Mouse (Mus musculus) lung, embryonic 14.5 days (tissue): ENCODE measurements around the gene Stat1. TPM values are rescaled to one million over a fixed set of nuclear protein-coding genes. Genes with fewer than 3 reads are reported as not detected.

Source experiments
- ATAC-seq: fragments of 200-750 bp; cut with Nextera tagmentation; 2 replicates; pipeline ENCODE4 v1.8.0; 2017; ENCODE audit warnings: mild to moderate bottlenecking, moderate TSS enrichment, moderate library complexity; ENCODE audit not compliant: insufficient read depth
- DNase-seq: peaks from one replicate; pipeline ENCODE4 v3.0.0-alpha.2; 2015
- H3K27ac ChIP-seq: fragments of 300-500 bp; sonication (generic); 2 replicates; pipeline ENCODE4 v1.5.1; 2014; ENCODE audit warnings: low read depth, mild to moderate bottlenecking, moderate library complexity
- H3K27me3 ChIP-seq: fragments of 300-500 bp; sonication (generic); 2 replicates; pipeline ENCODE4 v1.6.1; 2014; ENCODE audit warnings: low read length, control low read depth; ENCODE audit not compliant: insufficient read depth
- H3K36me3 ChIP-seq: fragments of 300-500 bp; sonication (generic); 2 replicates; pipeline ENCODE4 v1.6.1; 2014; ENCODE audit warnings: control low read depth; ENCODE audit not compliant: insufficient read depth
- H3K4me1 ChIP-seq: fragments of 300-500 bp; sonication (generic); 2 replicates; pipeline ENCODE4 v1.6.1; 2014; ENCODE audit warnings: antibody characterized with exemption, control low read depth; ENCODE audit not compliant: insufficient read depth
- H3K4me2 ChIP-seq: fragments of 300-500 bp; sonication (generic); 2 replicates; pipeline ENCODE4 v1.6.1; 2014; ENCODE audit warnings: mild to moderate bottlenecking
- H3K4me3 ChIP-seq: fragments of 300-500 bp; sonication (generic); 2 replicates; pipeline ENCODE4 v1.5.1; 2014; ENCODE audit warnings: low read depth, low read length
- H3K9ac ChIP-seq: fragments of 300-500 bp; sonication (generic); 2 replicates; pipeline ENCODE4 v1.6.1; 2014
- H3K9me3 ChIP-seq: fragments of 300-500 bp; sonication (generic); 2 replicates; pipeline ENCODE4 v1.6.1; 2016; ENCODE audit warnings: low read depth, low read length, control low read depth
- CTCF ChIP-seq: IDR thresholded peaks from 2 replicates; pipeline ENCODE4 v1.5.1; 2016; ENCODE audit warnings: antibody characterized with exemption, low read depth
- WGBS: fragments of 180-500 bp; shearing (Covaris S2); extraction: QIAGEN DNeasy Blood & Tissue Kit; methylation state at CpG from one replicate; pipeline ENCODE4 v1.1.7; 2014; 5-methylcytosine and 5-hydroxymethylcytosine counted together
- polyA plus RNA-seq: library from polyadenylated mRNA; unstranded; fragments of >200 nt; fragmentation: Nextera tagmentation; extraction: Ambion mirVana; gene quantifications from 2 replicates; pipeline ENCODE4 v1.2.1, GENCODE M21; 2014

Stat1 gene
- polyA plus RNA-seq, 1 experiment from 2014 or later: 21.4 TPM

GRCm38 (mm10) chr1:52175321-52175720 lies 56.1 kb downstream of the Stat1 start:
- no peaks in the 10 kb centered on the region for H3K36me3 ChIP-seq
- 66% methylated on average over 5 of the region's 5 CpGs for WGBS
- no peak for ATAC-seq

DNA sequence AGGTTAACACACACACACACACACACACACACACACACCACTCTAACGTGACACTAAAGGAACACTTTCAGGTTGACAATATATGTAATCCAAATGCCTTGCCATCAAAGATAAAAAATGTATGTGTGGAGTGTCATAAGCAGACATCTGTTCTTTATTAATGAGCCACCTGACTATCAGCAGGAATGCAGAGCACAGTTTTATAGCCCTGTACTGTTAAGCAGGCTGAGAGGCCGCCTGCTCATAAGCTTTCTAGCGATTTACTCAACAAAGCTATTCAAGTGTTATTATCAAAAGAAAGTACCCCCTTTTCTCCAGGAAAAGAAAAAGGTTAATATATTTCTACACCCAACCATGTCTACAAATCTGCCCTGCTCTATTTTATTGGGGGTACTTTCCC lies 56.7 kb downstream of the Stat1 start:
- WGBS: 68% methylated on average over 3 of the region's 3 CpGs
- Histone ChIP-seq H3K36me3 (no peaks in the 10 kb centered on the region), H3K27ac (no peak overlapping the region), H3K4me3 (no peak overlapping the region), H3K27me3 (no peaks in the 10 kb centered on the region), H3K9ac (no peak overlapping the region), H3K4me2 (no peak overlapping the region), H3K4me1 (no peaks in the 10 kb centered on the region), H3K9me3 (no peaks in the 10 kb centered on the region)
- no peak for ATAC-seq
- no peak for TF ChIP-seq CTCF
- no peak for DNase-seq

More at GRCm38 (mm10) chr1:52175321-52175720, 56.1 kb downstream of the Stat1 start:
- H3K27ac ChIP-seq: no peak overlapping the region
- no peaks in the 10 kb centered on the region for H3K27me3 ChIP-seq
- H3K4me1 ChIP-seq: no peaks in the 10 kb centered on the region
- DNase-seq: no peak
- no peak for TF ChIP-seq CTCF
- no peak overlapping the region for H3K4me3 ChIP-seq
- no peak overlapping the region for H3K4me2 ChIP-seq
- H3K9me3 ChIP-seq: no peaks in the 10 kb centered on the region
- H3K9ac ChIP-seq: no peak overlapping the region

DNA sequence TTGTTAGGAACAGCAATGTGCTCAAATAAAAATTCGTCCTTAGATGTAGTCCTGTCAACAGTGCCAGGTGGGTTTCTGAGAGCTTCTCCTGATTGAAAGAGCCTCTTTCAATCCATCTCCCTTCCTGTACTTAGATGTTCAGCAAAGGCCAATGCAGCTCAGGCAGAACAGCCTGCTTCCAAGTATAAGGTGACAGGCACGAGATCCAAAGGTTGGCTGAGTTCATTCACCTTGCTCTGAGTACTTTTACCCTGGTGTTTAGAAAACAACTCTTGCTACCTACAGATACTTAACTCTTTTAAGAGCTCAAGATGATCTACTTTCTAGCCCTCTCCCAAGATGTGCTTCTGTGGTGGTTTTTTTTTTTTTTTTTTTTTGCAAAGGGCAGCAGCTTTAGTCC lies 57.8 kb downstream of the Stat1 start:
- Histone ChIP-seq H3K36me3 (no peaks in the 10 kb centered on the region), H3K4me3 (no peak overlapping the region), H3K27me3 (no peaks in the 10 kb centered on the region), H3K4me1 (no peaks in the 10 kb centered on the region), H3K27ac (no peak overlapping the region), H3K9me3 (no peaks in the 10 kb centered on the region), H3K4me2 (no peak overlapping the region), H3K9ac (no peak overlapping the region)
- DNase-seq: no peak
- ATAC-seq: no peak
- TF ChIP-seq CTCF: no peak
- WGBS: 59% methylated on average over 2 of the region's 2 CpGs

DNA sequence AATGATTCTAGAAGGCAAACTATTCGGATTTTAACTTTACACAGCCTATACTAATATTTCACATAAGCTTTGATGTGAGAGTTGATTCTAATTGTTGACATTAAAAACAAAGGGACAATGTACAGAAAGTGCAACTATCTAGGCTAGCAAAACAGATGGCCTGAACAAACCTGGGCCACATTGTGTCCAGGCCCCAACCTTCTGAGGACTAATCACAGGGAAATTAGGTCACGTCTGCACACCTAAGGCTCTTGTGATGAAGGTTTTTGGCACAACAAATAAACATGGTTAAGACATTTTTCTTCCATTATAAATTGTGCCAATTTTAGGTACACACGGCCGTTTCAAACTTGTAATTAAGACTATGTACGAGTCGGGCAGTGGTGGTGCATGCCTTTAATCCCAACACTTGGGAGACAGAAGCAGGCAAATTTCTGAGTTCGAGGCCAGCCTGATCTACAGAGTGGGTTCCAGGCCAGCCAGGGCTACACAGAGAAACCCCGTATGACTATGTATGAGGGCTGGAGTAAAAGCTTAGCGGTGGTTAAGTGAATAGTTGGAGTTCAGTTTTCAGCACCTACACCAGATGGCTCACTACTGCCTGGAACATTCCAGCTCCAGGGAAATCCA lies 60.8 kb downstream of the Stat1 start:
- no peak for TF ChIP-seq CTCF
- no peaks in the 10 kb centered on the region for H3K36me3 ChIP-seq
- no peak for ATAC-seq
- H3K9me3 ChIP-seq: no peaks in the 10 kb centered on the region
- WGBS: 93% methylated on average over 9 of the region's 9 CpGs
- H3K4me3 ChIP-seq: no peak overlapping the region
- H3K4me1 ChIP-seq: no peaks in the 10 kb centered on the region
- no peak overlapping the region for H3K27ac ChIP-seq
- H3K9ac ChIP-seq: no peak overlapping the region
- DNase-seq: no peak
- H3K4me2 ChIP-seq: no peak overlapping the region
- H3K27me3 ChIP-seq: no peaks in the 10 kb centered on the region

- ATAC-seq: no peak
- Histone ChIP-seq H3K4me1 (no peaks in the 10 kb centered on the region), H3K36me3 (no peaks in the 10 kb centered on the region), H3K9me3 (no peaks in the 10 kb centered on the region), H3K27me3 (no peaks in the 10 kb centered on the region), H3K27ac (no peak overlapping the region), H3K9ac (no peak overlapping the region), H3K4me3 (no peak overlapping the region), H3K4me2 (no peak overlapping the region)
- no peak for DNase-seq
- TF ChIP-seq CTCF: no peak
Observed at GRCm38 (mm10) chr1:52181994-52182393, 62.8 kb downstream of the Stat1 start.

DNA sequence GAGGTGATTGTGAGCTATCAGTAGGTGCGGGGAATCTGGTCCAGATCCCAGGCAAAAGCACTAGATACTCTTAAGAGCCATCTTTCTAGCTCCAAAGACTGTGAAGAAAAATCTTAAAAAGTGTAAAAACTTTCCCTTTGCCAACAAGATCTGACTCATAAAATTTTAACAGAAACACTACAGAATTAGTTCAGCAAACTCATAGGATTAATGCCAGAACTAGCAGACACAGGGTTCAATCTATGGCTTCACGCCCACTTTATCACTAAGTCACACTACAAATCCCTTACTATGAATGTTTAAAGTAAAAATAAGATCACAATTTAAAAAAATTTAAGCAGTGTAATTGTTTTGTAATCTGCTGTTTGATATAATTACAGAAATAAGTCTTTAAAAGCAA lies 63.8 kb downstream of the Stat1 start:
- 88% methylated on average over 2 of the region's 2 CpGs for WGBS
- H3K4me2 ChIP-seq: no peak overlapping the region
- ATAC-seq (no peak), DNase-seq (no peak)
- H3K36me3 ChIP-seq: no peaks in the 10 kb centered on the region; the same call in 1 of the 2 replicates
- no peaks in the 10 kb centered on the region for H3K27me3 ChIP-seq
- no peaks in the 10 kb centered on the region for H3K9me3 ChIP-seq
- no peak overlapping the region for H3K9ac ChIP-seq
- no peaks in the 10 kb centered on the region for H3K4me1 ChIP-seq
- no peak overlapping the region for H3K27ac ChIP-seq
- no peak overlapping the region for H3K4me3 ChIP-seq
- TF ChIP-seq CTCF: no peak

Other genes starting within 250 kb of the Stat1 start
- 117 and 118 TPM in 2 replicates for gene Myo1b, start 203.4 kb upstream of the Stat1 start, polyA plus RNA-seq
- gene Stat4, start 132.3 kb upstream of the Stat1 start, polyA plus RNA-seq: 3.2 and 4.0 TPM in 2 replicates
- 34.3 and 34.4 TPM in 2 replicates for gene Gls, start 113.8 kb downstream of the Stat1 start, polyA plus RNA-seq